Mouse (Mus musculus) spleen, postnatal 36 days (tissue): ENCODE results near the gene Plekhh2.
A peak's percentile ranks its signal among the peaks of the same experiment; 100 is the strongest.

Source experiments
- DNase-seq, 2 experiments: peaks; one replicate each; pipeline ENCODE4 v3.0.0; 2022; ENCODE audit warnings: low spot score in 2 of 2, mixed read lengths in 1 of 2

The Plekhh2 gene

GRCm38 (mm10) chr17:84644292-84645050 is 132.8 kb downstream of the Plekhh2 start:
- DNase-seq: no peak

- no peak for DNase-seq
These were observed 133.4 kb downstream of the Plekhh2 start for GRCm38 (mm10) chr17:84645119-84645518.

- no peak for DNase-seq
These were observed 134.2 kb downstream of the Plekhh2 start for GRCm38 (mm10) chr17:84645894-84646293.

- DNase-seq: no peak
These were observed 134.8 kb downstream of the Plekhh2 start for GRCm38 (mm10) chr17:84646477-84646876.

GRCm38 (mm10) chr17:84647630-84648029 is 135.9 kb downstream of the Plekhh2 start:
- peak in 1 of 2 experiments; percentile 12 for DNase-seq

- DNase-seq: no peak
These were observed 138.8 kb downstream of the Plekhh2 start for GRCm38 (mm10) chr17:84650302-84651017.

GRCm38 (mm10) chr17:84653544-84653943 is 141.8 kb downstream of the Plekhh2 start:
- no peak for DNase-seq

- no peak for DNase-seq
These were observed 144.5 kb downstream of the Plekhh2 start for GRCm38 (mm10) chr17:84656205-84656604.

- no peak for DNase-seq
These were observed 145.1 kb downstream of the Plekhh2 start for GRCm38 (mm10) chr17:84656653-84657421.

- DNase-seq: no peak
These were observed 145.7 kb downstream of the Plekhh2 start for GRCm38 (mm10) chr17:84657422-84657732.

- no peak for DNase-seq
These were observed 146.1 kb downstream of the Plekhh2 start for GRCm38 (mm10) chr17:84657782-84658181.

GRCm38 (mm10) chr17:84658195-84658594 is 146.5 kb downstream of the Plekhh2 start:
- no peak for DNase-seq

GRCm38 (mm10) chr17:84658951-84659350 is 147.3 kb downstream of the Plekhh2 start:
- DNase-seq: no peak

GRCm38 (mm10) chr17:84665053-84665452 is 153.4 kb downstream of the Plekhh2 start:
- DNase-seq: no peak

GRCm38 (mm10) chr17:84665691-84666090 is 154.0 kb downstream of the Plekhh2 start:
- DNase-seq: no peak

- DNase-seq: no peak
These were observed 156.2 kb downstream of the Plekhh2 start for GRCm38 (mm10) chr17:84667848-84668247.
